Mouse (Mus musculus) heart, postnatal 36 days (tissue): Measurements from ENCODE around the gene Ppl. TPM values are rescaled to one million over a fixed set of nuclear protein-coding genes. Genes with fewer than 3 reads are reported as not detected.
A peak's percentile ranks its signal among the peaks of the same experiment; 100 is the strongest.

ENCODE experiments used
- DNase-seq, 2 experiments: peaks; one replicate each; pipeline ENCODE4 v3.0.0; 2021 to 2022
- intact Hi-C: fragments of 180-260 bp; cut with DNase I; formaldehyde crosslinking; loops from one replicate; pipeline ENCODE4 v1.15.1; 2025
- total RNA-seq, 2 experiments: library from RNA; stranded (reverse); gene quantifications; 2 replicates each; pipeline ENCODE4 v1.2.3; 2021

Gene Ppl
- total RNA-seq: 1 to 10 TPM; 4.9 to 6.7 TPM

DNA sequence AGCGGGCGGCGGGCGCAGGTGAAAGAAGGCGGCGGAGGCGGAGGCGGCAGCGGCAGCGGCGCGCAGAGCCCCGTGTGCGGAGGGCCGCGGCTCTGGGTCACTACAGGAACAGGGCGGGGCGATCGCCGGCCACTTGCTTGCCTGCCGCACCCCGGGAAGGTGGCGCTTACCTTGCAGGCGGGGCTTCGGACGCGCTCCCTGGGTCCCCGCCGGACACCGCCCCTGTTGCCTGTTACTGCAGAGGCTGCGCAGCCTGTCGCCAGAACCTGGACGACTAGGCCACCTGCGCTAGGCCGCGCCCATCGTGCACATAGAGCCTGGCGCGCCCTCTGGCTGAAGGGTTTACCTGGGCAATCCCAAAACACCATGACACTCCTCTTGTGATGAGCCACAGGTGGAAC lies at the start of gene Ppl:
Gene Ppl, minus strand, starts transcription at position 21 of the 401 bp plus-strand sequence.
- intact Hi-C loops: no loop called here
- DNase-seq: peak; percentile 46 to 51

GRCm38 (mm10) chr16:5172636-5173035 lies 40.4 kb upstream of the Ppl start:
- DNase-seq: no peak
- intact Hi-C loops: no loop called here

DNA sequence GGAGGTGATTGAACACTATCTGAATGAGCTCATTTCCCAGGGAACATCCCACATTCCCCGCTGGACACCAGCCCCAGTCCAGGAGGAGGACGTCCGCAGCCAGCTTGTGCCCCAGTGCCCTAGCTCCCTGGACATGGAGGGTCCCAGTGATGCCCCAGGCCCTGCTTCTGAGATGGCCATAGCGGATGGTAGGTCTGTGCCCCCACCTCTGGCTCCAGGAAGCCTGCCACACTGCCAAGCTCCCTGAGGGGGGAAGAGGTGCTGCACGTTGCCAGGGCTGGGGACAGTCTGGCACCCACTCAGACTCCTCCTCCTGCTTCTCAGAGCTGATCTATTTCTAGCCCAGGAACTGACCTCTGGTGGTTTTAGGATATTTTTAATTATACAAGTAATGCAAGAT lies 36.6 kb upstream of the Ppl start:
- DNase-seq: peak; percentile 48 to 62

GRCm38 (mm10) chr16:5168038-5168437 lies 35.8 kb upstream of the Ppl start:
- no peak for DNase-seq
- intact Hi-C loops: no loop called here

More for the DNA sequence above, 36.6 kb upstream of the Ppl start:
- intact Hi-C loops: no loop called here

DNA sequence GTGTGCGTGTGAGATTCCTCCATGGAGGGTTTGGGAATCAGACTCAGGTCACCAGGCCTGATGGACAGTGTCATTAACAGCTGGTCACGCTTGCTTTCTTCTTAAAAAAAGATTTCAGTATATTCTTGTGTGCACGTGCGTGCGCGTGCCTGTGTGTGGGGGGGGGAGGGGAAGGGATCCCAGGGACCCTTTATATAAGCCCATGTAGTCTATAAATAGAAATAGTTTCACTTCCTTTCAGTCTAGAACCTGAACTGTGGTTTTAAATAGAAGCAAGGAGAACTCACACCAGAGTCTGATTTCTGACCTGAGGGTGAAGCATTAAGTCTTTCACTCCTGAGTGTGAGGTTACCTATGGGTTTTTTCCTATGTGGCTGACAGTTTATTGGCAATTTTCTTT lies 32.1 kb upstream of the Ppl start:
- intact Hi-C loops: no loop called here

DNA sequence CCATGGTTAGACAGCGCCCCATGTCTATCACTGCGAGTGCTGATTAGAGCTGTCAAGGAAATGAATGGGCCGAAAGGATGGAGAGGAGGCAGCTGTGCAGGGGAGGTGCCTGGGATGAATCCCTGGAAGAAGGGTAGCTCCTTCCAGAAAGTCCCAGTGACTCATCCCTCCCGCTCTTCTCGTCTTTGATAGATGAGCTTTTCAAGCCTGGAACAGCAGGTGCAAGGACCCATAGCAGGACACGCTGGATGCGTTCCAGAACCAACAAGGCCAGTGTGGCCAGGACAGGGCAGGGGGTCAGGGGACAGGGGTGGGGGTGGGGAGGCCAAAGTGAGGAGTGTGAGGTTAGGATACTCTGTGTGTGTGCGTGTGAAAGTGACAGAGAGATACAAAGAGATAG lies 27.0 kb upstream of the Ppl start:
- intact Hi-C loops: no loop called here
- DNase-seq: no peak

More for the DNA sequence above, 32.1 kb upstream of the Ppl start:
- no peak for DNase-seq

GRCm38 (mm10) chr16:5157113-5157512 lies 24.9 kb upstream of the Ppl start:
- no peak for DNase-seq
- intact Hi-C loops: no loop called here

DNA sequence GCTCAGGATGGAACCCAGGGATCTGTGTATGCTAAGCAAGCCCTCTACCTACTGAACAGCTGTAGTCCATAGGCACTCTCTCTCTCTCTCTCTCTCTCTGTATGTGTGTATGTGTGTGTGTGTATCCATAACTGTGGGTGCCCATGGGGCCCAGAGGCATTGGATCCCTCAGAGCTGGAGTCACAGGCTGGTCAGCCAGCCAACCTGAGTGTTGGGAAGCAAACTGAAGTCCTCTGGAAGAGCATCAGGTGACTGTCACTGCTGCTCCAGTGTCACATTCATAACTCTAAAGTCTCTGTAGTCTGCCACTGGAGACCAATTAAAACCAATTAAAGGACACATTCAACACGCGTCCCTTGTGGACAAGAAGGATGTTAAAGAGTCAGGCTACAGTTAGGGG lies 24.3 kb upstream of the Ppl start:
- DNase-seq: no peak
- intact Hi-C loops: no loop called here

DNA sequence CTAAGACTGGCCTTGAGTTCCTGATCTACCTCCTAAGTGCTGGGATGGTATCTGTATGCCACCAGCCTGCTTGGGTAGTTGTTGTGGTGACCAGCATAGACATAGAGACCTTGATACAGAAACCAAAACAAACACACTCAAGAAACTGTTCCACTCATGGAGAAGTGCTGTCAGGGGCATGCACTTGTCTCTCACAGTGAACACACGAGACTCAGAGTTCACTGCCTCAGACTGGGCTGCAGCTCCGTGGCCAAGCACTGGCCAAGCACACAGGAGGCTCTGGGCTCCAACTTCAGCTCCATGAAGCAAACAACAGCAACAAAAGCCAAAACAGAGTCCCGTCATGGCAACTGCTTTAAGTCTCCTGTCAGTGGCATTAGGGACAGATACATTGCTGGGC lies 22.8 kb upstream of the Ppl start:
- intact Hi-C loops: no loop called here
- DNase-seq: no peak

DNA sequence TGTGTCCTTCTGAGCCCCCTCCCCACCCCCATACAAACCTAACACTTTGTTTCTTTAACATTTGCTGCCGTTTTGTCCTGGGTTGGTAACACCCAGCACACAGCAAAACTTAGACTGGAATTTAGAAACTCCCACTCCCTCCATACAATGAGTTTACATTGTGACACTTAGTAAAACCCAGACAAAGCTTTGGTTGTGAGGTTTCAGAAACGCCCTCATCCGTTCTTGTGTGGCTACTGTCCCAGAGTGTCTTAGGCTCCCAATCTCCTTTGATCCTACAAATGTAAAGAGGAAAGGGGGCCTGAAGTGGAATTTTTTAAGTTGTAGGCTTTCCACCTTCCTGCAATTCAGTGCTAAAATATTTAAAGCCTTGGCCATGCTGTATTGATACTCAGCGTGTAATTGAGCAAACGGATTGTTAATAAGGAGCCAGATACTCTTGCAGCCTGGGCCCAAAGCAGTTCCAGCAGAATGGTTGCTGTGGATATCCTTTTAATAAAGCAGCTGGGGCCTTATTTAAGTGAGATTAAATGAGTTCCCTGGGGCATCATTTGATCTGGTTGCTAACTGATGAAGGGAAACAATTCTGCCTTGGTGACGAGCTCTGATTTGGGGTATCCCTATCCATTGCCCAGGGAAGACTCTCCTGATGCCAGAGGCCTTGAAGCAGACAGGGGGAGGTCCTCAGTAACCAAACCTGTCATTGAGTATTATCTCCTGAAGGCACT lies 21.2 kb upstream of the Ppl start:
- intact Hi-C loops: no loop called here
- no peak for DNase-seq

DNA sequence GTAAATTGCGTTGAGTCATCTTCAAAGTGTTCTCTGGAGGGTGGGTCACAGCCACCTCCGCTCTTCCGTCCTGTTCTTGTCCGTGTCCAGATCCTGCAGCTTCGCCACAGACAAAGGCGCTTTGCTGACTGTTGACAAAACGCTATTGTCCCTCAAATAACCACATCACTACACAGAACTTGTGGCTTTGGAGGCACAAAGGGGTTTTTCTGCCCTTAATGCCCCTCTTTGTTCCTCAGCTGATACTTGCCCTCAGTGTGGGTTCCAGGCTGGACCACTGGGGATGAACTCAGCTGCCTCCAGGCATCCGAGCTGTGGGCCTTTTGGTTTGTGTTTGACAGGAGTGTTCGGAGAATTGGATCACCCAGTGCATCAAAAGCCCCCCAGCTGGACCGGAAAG lies 18.3 kb upstream of the Ppl start:
- no peak for DNase-seq
- intact Hi-C loops: no loop called here

GRCm38 (mm10) chr16:5147037-5147385 lies 14.8 kb upstream of the Ppl start, which contains the start of gene Sec14l5:
Gene Sec14l5 (plus strand): TSS chr16:5147109.
- DNase-seq: no peak
- intact Hi-C loops: loop anchor here (2.0 to 5.0 kb wide), 2 partner anchors 48 to 90 kb away; no protein-coding TSS in a partner anchor

- intact Hi-C loops: loop anchor here (2.0 to 5.0 kb wide), 2 partner anchors 48 to 89 kb away; no protein-coding TSS in a partner anchor
- DNase-seq: peak; percentile 43 to 52
Observed at GRCm38 (mm10) chr16:5146367-5147036, 14.3 kb upstream of the Ppl start.

DNA sequence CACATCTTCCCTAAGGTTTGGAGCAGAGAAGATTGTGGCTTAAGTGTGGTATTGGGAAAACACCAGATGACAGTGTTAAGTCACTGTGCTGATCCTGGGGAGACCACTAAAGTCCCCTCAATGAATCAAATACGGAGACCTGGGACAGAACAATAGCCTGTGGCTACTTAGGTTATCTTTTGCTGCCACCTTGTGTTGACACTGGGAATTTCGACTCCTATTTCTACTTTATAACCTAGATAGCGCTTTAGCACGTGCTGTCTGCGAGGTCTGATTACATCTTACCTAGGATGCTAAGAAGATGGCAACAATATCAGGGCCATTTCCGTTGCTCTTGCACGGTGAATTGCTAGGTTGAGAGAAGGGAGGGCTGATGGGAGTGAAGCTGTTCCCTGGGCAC lies 13.3 kb upstream of the Ppl start:
- DNase-seq: peak; percentile 72 to 76
- intact Hi-C loops: loop anchor here (1.0 to 5.0 kb wide), 2 partner anchors 88 to 165 kb away; no protein-coding TSS in a partner anchor

- intact Hi-C loops: no loop called here
- DNase-seq: peak; percentile 61 to 66
Observed at GRCm38 (mm10) chr16:5139741-5140140, 7.5 kb upstream of the Ppl start.

GRCm38 (mm10) chr16:5137006-5137540 lies 4.9 kb upstream of the Ppl start:
- intact Hi-C loops: no loop called here
- DNase-seq: no peak

GRCm38 (mm10) chr16:5136505-5136904 lies 4.3 kb upstream of the Ppl start:
- intact Hi-C loops: no loop called here
- peak; percentile 54 to 55 for DNase-seq

DNA sequence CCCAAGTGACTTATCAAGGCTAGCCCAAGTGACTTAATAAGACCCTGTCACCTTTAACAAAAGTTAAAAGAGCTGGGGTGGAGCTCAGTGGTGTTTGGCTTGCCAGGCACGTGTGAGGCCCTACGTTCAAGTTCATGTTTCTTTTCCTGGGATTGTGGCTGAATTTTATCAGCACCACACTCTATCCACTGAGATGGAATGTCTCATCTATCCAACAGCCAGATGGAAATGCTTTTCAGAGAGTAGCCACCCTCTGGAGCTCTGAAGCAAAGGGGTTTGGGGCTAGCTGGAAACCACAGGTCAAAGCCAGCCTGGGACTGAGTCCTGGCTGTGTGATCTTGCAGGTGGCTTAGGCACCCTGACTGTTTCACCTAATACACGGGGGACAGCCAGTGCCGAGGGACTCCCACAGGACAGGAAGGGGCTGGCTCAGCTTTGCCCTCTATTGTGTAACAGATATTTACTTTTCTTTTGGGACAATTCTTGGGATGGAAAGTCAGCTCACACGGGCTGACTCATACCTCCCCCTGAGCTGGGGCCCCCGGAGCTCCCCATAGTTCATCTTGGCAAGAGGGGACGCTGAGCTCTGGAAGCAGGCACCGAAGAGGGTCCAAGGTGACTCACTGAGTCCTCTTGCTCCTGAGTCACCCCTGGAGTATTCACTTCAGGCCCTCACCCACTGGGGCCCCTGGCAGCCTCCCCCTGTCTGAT lies 3.5 kb upstream of the Ppl start:
- DNase-seq: peak; percentile 30 to 54

GRCm38 (mm10) chr16:5134623-5135330 lies 2.6 kb upstream of the Ppl start:
- intact Hi-C loops: no loop called here

More for the DNA sequence above, 3.5 kb upstream of the Ppl start:
- intact Hi-C loops: no loop called here

DNA sequence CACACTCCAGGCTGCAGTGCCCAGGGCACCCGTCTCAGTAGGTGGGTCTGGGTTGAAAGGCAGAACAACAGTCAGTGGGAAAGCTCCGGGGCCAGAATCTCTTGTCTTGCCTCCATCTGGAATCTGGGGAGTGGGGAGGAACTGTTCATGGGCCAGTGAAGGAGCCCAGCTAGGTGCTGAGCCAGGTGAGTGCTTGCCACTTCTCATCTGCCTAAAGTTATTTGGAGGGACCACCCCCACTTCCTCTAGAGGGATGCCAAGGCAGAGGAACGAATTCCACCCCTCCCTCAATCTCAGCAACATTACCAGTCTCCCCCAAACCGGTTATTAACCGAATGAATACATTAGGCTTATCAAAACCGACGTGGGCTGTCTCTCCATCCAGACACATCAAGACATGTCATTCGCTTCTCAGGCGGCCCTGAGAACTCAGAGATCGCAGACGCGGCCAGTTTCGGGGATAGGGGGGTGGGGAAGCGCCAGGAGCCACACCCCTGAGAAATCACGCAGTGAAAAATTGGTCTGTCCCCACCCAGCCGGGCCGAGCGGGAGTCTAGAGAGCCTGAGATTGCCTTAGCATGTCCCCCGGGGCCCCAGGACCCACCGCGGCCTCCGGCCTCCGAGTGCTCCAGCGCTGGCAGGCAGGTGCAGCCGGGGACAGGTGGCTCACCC lies 834 bp downstream of the Ppl start:
- peak in 1 of 2 experiments; percentile 41 for DNase-seq
- intact Hi-C loops: no loop called here

More at GRCm38 (mm10) chr16:5134623-5135330, 2.6 kb upstream of the Ppl start:
- DNase-seq: peak; percentile 60 to 69
